Mouse (Mus musculus): ENCODE results near the gene Mia3. TPM values are rescaled to one million over a fixed set of nuclear protein-coding genes. Genes with fewer than 3 reads are reported as not detected.
"Not testable (repeated sequence)": the region's sequence is repeated elsewhere in the genome, so short reads cannot be mapped to it uniquely, and the experiment has no call there.

Gene Mia3
- total and polyA plus RNA-seq, 2 experiments from 2014 or later: 108 to 132 TPM

DNA sequence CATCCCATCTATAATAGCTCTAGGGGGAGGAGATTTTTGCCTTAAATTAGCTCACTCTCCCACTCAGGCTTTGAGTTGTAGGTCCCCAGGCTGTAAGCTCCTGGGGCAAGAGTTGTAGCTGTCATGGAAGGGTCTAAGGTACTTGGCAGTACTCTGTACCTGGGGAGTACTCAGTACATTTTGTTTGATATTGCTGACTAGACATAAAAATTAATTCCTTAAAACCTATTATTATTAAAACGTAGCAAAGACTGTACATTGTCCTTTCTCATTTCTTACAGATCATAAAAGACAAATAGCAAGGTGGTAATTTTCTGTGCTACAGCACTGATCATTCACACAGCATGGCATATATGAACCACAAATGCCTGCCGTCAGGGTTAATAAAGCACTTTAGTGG lies 45.4 kb downstream of the Mia3 start:
- DNase-seq (ENCODE audit: low spot score): no peak
- H3K36me3 ChIP-seq (ENCODE audit: insufficient read depth, low read length): peaks cover 64% of the 10 kb centered on the region
- no peaks in the 10 kb centered on the region for H3K9me3 ChIP-seq (ENCODE audit: low read length)
- WGBS: 94% methylated on average over 2 of the region's 2 CpGs
- no peak for TF ChIP-seq CTCF (IDR thresholded peaks at IDR 0.05)
- H3K4me2 ChIP-seq (ENCODE audit: low read depth, low read length, poor library complexity, severe bottlenecking): no peak overlapping the region
- H3K27ac ChIP-seq (ENCODE audit: low read depth, low read length): no peak overlapping the region
- H3K4me1 ChIP-seq (ENCODE audit: insufficient read depth, low read length): no peaks in the 10 kb centered on the region
- ATAC-seq (ENCODE audit: low FRiP score): no peak
- no peak overlapping the region for H3K4me3 ChIP-seq (ENCODE audit: low read depth, low read length)
- H3K9ac ChIP-seq (replicated peaks; ENCODE audit: low read length, poor library complexity, severe bottlenecking): no peak overlapping the region
- no peaks in the 10 kb centered on the region for H3K27me3 ChIP-seq (ENCODE audit: insufficient read depth, low read length)

DNA sequence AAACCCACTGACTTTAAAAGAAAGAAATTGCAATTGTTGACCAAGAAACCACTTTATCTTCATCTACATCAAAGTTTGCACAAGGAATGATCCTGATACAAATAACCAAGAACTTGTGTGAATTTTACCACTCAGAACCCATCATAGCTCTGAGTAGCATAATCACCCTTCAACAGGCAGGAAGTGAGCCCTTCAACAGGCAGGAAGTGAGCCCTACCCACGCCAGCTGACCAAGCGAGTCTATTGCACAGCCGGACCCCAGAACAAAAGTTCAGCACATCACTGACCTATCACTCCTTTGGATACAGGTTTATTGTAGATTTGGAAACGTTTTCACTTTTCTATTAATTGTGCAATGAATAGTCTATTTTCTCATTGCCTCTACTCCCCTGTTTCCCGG lies 46.9 kb downstream of the Mia3 start:
- not testable (repeated sequence) for H3K27me3 ChIP-seq (ENCODE audit: insufficient read depth, low read length); ATAC-seq (ENCODE audit: low FRiP score); H3K4me1 ChIP-seq (ENCODE audit: insufficient read depth, low read length); H3K4me2 ChIP-seq (ENCODE audit: low read depth, low read length, poor library complexity, severe bottlenecking); H3K9me3 ChIP-seq (ENCODE audit: low read length); H3K27ac ChIP-seq (ENCODE audit: low read depth, low read length); H3K4me3 ChIP-seq (ENCODE audit: low read depth, low read length); DNase-seq (ENCODE audit: low spot score); H3K9ac ChIP-seq (replicated peaks; ENCODE audit: low read length, poor library complexity, severe bottlenecking)
- peaks cover 59% of the 10 kb centered on the region for H3K36me3 ChIP-seq (ENCODE audit: insufficient read depth, low read length)
- WGBS: 84% methylated on average over 5 of the region's 5 CpGs

DNA sequence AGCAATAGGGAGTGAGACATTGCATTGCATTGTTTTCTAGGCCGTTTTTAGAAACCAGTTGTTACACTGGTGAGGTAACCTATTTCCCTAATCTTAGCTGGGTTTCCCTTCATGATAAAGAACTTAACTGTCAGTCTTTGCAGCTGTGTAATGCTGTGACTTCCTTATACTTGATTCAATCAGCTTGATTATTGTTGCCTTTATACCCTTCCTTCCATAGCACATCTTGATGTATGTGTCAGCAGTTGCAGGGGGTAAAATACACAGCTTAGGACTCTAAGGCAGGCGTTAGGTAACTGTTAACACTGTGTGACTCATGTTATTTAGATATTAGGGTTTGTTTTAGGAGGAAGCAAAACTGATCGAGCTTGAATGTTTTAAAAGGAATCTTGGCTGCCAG lies 48.6 kb downstream of the Mia3 start:
- no peak overlapping the region for H3K4me3 ChIP-seq (ENCODE audit: low read depth, low read length)
- no peak overlapping the region for H3K27ac ChIP-seq (ENCODE audit: low read depth, low read length)
- H3K27me3 ChIP-seq (ENCODE audit: insufficient read depth, low read length): no peaks in the 10 kb centered on the region
- H3K9me3 ChIP-seq (ENCODE audit: low read length): no peaks in the 10 kb centered on the region
- TF ChIP-seq CTCF (IDR thresholded peaks at IDR 0.05): no peak
- H3K4me2 ChIP-seq (ENCODE audit: low read depth, low read length, poor library complexity, severe bottlenecking): no peak overlapping the region
- H3K36me3 ChIP-seq (ENCODE audit: insufficient read depth, low read length): peaks cover 54% of the 10 kb centered on the region
- no peak overlapping the region for H3K9ac ChIP-seq (replicated peaks; ENCODE audit: low read length, poor library complexity, severe bottlenecking)
- no peak for ATAC-seq (ENCODE audit: low FRiP score)
- H3K4me1 ChIP-seq (ENCODE audit: insufficient read depth, low read length): no peaks in the 10 kb centered on the region
- 86% methylated on average over 3 of the region's 3 CpGs for WGBS
- no peak for DNase-seq (ENCODE audit: low spot score)

DNA sequence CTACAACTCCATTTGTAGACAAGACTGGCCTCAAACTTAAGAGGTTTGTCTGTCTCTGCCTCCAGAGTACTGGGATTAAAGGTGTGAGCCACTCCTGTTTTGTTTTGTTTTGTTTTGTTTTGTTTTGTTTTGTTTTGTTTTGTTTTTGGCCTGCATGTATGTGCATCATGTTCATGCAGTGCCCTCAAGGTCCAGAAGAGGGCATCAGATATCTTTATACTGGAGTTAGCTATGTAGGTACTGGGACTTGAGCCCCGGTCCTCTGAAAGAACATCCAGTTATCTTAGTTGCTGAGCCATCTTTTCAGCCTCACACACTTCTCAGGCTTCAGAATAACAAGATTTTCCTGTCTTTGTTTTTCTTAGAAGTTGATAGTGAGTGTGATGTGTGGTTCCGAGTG lies 53.6 kb downstream of the Mia3 start:
- no peak for ATAC-seq (ENCODE audit: low FRiP score)
- peak; percentile 41 for TF ChIP-seq CTCF (IDR thresholded peaks at IDR 0.05)
- H3K4me1 ChIP-seq (ENCODE audit: insufficient read depth, low read length): no peaks in the 10 kb centered on the region

DNA sequence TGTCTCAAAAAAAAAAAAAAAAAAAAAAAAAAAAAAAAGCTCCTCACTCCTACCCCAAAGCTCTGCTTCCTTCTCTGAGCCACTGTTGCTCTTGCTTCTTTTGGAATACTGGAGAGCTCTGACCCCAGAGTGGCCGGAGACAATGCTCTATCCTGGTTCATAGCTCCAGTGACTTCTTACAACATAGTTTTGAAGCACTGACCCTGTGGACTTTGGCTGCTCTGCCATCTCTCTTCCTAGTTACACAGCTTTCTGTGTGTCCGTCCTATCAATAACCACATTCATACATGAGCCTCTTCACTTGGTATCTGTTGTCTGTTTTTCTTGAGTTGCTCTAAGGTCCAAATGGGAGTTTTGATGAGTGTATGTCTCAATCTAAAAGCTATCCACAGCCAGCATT lies 57.3 kb downstream of the Mia3 start:
- Histone ChIP-seq H3K9ac (replicated peaks; ENCODE audit: low read length, poor library complexity, severe bottlenecking) (no peak overlapping the region), H3K9me3 (ENCODE audit: low read length) (no peaks in the 10 kb centered on the region), H3K4me1 (ENCODE audit: insufficient read depth, low read length) (no peaks in the 10 kb centered on the region), H3K4me2 (ENCODE audit: low read depth, low read length, poor library complexity, severe bottlenecking) (no peak overlapping the region), H3K27ac (ENCODE audit: low read depth, low read length) (no peak overlapping the region), H3K36me3 (ENCODE audit: insufficient read depth, low read length) (peaks cover 26% of the 10 kb centered on the region), H3K4me3 (ENCODE audit: low read depth, low read length) (no peak overlapping the region), H3K27me3 (ENCODE audit: insufficient read depth, low read length) (no peaks in the 10 kb centered on the region)
- DNase-seq (ENCODE audit: low spot score): no peak
- ATAC-seq (ENCODE audit: low FRiP score): no peak
- 100% methylated on average over 2 of the region's 2 CpGs for WGBS
- TF ChIP-seq CTCF (IDR thresholded peaks at IDR 0.05): no peak

More for the DNA sequence above, 53.6 kb downstream of the Mia3 start:
- WGBS: 89% methylated on average over 2 of the region's 2 CpGs
- DNase-seq (ENCODE audit: low spot score): no peak
- Histone ChIP-seq H3K4me2 (ENCODE audit: low read depth, low read length, poor library complexity, severe bottlenecking) (no peak overlapping the region), H3K27me3 (ENCODE audit: insufficient read depth, low read length) (no peaks in the 10 kb centered on the region), H3K9me3 (ENCODE audit: low read length) (no peaks in the 10 kb centered on the region), H3K36me3 (ENCODE audit: insufficient read depth, low read length) (peaks cover 49% of the 10 kb centered on the region), H3K4me3 (ENCODE audit: low read depth, low read length) (no peak overlapping the region), H3K27ac (ENCODE audit: low read depth, low read length) (no peak overlapping the region), H3K9ac (replicated peaks; ENCODE audit: low read length, poor library complexity, severe bottlenecking) (no peak overlapping the region)

DNA sequence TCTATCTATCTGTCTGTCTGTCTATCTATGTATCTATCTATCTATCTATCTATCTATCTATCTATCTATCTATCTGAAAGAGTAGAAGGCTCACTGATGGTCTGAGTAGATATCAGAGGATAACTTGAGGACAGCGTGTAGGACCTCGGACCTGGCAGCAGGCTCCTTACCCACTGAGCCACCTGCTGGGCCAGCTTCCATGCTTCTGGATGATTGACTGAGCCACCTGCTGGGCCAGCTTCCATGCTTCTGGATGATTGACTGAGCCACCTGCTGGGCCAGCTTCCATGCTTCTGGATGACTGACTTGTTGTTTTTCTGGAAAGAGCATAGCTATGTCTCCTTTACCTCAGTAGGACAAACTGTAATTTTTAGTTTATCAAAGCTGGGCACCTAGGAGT lies 59.8 kb downstream of the Mia3 start:
- ATAC-seq (ENCODE audit: low FRiP score); H3K9me3 ChIP-seq (ENCODE audit: low read length); H3K4me1 ChIP-seq (ENCODE audit: insufficient read depth, low read length); H3K4me2 ChIP-seq (ENCODE audit: low read depth, low read length, poor library complexity, severe bottlenecking); H3K27ac ChIP-seq (ENCODE audit: low read depth, low read length); H3K9ac ChIP-seq (replicated peaks; ENCODE audit: low read length, poor library complexity, severe bottlenecking); H3K27me3 ChIP-seq (ENCODE audit: insufficient read depth, low read length); H3K4me3 ChIP-seq (ENCODE audit: low read depth, low read length); DNase-seq (ENCODE audit: low spot score): not testable (repeated sequence)
- WGBS: 63% methylated on average over 2 of the region's 2 CpGs
- H3K36me3 ChIP-seq (ENCODE audit: insufficient read depth, low read length): peaks cover 16% of the 10 kb centered on the region
